Mouse (Mus musculus): Measurements from ENCODE around the gene Epb41l4b. TPM values are rescaled to one million over a fixed set of nuclear protein-coding genes. Genes with fewer than 3 reads are reported as not detected.

Gene Epb41l4b
- total RNA-seq, 1 experiment from 2014 or later, result 5.4 TPM

- peak; percentile 21 for DNase-seq
Observed at GRCm38 (mm10) chr4:57153838-57154237, 10.6 kb upstream of the Epb41l4b start.

DNA sequence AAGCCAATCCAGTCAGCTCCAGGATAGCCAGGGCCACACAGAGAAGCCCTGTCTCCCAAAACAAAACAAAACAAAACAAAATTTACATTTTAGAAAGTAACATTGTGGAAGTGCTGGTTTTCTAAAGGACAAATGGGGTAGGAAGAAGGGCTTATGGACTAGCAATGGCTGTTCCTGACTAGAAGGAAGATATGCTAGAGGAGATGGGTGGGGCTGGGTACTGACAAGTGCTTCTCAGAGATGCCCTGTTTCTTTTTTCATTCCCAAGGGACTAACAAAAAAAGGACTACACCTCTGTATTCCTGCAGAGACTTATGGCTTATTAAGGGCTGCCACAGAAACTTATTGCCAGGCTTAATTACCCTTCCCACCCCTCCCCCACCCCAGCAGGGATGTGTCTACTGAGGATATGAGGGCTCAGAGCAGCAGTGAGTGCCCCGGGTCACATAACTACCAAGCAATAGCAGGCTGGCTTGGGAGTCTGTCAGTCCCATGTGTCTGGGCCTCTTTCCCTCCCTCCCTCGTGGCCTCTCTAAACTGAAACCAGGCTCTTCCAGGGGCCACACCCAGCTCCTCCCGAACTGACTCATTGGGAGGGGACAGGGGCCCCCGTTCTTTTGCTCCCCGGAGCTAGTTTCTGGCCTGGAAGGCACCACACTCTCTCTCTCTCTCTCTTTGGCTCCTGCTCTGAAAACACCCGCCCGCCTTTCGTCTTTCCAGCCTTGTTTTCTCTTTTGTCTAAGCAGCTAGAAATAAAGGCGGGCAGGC lies 10.0 kb upstream of the Epb41l4b start:
- peak; percentile 59 for DNase-seq

GRCm38 (mm10) chr4:57148182-57148581 lies 4.9 kb upstream of the Epb41l4b start:
- no peak for DNase-seq

- peak; percentile 46 for DNase-seq
Observed at GRCm38 (mm10) chr4:57142374-57143025, 737 bp downstream of the Epb41l4b start.

DNA sequence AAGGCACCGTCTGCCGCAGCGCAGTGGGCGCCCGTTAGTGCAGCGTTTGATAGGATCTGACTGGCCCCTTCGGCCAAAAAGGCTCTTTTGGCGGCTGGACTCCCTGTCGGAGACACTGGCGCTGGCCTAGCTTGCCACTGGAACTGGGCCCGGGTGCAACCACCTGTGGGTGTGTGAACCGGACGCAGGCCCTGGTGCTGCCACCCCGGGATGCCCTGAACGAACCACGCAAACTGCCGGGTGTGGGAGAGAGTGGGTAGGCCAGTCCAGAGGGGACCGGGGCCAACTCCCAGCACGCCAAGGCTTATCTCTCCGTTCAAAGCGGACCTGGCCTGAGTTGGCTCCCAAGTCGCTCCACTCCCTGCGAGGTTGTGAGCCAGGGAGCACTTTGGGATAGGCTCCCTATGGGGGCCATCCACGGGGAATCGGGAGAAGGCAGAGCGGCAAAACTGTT lies 1.3 kb downstream of the Epb41l4b start:
- no peak for DNase-seq

DNA sequence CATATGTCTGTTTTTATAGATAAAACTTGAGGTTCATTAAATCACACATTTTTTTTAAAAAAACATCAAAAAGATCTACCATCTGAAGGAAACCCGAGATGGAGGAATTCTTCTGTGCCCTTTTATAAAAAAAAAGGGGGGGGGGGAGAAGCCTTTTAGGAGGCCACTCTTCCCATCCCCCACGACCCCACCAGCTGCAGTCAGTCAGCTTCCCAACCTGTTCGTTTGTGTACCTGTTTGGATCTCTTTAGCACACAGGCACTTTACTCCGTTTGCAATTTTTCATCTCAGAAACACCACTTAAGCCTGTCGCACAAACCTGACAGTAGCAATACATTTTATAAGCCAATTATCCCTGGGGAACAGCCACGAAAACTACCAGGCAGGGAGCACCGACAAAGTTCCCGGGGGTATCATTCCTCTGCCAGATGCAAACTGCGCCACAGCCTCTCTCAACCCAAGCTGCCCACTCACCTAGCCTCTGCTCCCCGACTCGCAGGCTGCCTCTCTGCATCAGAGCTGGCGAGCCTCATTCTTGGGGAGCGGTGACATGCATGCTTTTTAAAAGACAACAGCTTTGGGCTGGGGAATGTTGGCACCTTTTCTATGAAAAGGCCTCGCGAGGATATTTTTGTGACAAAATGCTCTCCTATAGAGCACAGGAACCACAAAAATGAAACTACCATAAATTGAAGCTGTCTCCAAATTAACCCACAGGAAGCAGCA lies 2.1 kb downstream of the Epb41l4b start:
- DNase-seq, result no peak

DNA sequence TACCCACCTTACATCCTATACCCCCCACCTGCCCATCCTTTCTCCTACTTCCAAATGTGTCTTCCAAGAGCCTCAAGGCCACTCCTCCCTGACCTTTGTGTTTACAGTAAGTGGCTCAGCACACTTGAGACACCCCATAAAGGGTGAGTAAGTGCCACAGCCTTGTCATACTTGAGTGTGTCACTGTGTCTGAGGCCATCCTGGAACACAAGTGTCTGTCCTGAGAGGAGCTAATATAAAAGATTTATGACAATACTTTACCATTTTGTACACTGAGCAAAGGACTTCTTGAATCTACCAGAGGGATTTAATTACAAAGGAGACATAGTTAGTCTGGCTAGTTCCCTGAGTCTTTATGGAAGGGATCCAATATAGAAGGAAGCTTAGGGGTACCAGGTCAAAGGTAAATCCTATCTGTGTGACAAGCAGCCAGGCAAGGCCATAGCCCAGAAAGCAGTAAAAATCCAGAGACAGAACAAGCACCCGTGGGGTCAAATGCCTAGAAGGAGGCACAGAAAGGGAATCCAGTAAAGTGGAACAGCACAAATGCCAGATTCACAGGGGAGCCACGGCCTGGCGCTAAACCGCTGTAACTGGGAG lies 2.9 kb downstream of the Epb41l4b start:
- no peak for DNase-seq

GRCm38 (mm10) chr4:57139433-57139832 lies 3.8 kb downstream of the Epb41l4b start:
- DNase-seq, result peak; percentile 72

DNA sequence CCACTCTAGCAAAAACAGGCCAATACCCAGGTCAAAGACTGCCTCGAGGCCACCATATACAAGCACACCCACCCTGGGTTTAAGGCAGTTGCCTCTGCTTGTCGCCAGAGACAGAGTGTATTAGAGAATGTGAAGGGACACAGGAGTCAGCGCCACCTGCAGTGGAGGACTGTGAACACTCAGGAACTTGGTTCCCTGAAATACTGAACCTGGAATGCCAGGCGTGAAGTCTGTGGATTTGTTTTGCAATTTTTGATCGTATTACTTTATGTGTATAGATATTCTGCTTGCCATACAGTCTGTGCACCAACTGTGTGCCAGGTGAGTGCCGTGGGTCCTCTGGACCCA lies 5.2 kb downstream of the Epb41l4b start:
- DNase-seq, result no peak

DNA sequence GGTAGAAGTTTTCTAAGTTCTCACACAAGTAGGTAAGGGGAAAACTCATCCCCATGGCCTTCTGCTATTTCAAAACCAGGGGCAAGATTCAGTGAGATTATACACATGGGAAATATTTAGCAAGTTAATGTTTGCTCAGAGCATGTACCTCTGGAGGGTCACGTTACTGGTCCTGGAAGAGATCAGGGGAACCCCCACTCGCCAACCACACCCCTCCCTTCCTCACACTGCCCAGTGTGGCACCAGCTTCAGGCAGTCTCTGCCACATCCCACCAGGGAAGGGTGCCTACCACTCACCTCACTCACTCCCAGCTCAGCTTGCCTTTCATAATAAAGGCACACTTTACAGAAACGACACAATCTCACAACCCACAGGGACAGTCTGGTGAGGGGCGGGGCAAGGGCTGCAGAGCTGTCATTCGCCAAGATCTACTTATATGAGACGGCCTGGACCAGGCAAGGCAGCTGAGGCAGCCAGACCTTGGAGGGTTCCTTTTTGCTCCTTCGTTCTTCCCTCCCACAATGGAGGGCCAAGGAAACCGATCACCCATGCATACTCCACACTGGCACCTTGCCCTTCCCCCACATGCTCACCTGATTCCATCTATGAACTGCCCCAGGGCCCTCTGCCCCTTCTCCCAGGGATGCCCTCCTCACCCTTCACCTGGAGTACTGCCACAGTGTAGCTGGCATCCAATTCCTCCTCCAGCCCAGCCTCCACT lies 5.7 kb downstream of the Epb41l4b start:
- DNase-seq, result no peak

DNA sequence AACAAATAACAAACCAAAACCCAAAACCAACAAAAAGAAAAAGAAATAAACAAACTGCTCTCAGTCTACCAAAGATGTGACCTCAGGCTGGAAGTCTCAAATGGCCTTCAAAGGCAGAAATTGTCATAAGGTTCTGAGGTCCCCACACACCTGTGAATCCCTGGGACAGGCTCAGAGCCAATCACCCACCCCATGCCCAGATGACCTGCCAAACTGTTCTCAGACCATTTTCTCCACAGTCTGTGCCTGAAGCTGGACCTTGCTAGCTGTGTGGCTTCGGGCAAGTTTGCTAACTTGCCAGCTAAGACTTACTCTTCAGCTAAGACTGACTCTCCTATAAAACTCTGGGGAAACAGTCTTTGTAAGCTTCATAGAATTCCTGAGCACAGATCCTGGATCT lies 7.8 kb downstream of the Epb41l4b start:
- no peak for DNase-seq

GRCm38 (mm10) chr4:57134554-57134953 lies 8.7 kb downstream of the Epb41l4b start:
- DNase-seq, result no peak

DNA sequence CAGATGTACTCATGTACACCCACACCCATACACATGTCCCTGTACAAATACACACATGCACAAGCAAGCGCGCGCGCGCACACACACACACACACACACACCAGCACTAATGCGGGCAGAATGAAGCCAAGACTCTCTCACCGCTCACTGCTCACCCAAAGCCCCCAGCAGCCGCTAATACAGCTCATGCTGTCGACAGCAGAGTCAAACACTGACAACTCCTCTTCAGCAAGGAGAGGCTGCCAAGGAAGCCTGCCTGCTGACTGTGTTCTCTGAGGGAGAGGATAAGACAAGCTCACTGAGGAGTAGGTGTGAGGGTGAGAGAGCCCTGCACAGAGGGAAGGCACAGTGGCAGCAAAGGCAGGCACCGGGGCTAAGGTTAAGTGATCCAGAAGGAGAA lies 11.4 kb downstream of the Epb41l4b start:
- DNase-seq, result no peak

GRCm38 (mm10) chr4:57129718-57130515 lies 13.3 kb downstream of the Epb41l4b start:
- DNase-seq, result no peak

DNA sequence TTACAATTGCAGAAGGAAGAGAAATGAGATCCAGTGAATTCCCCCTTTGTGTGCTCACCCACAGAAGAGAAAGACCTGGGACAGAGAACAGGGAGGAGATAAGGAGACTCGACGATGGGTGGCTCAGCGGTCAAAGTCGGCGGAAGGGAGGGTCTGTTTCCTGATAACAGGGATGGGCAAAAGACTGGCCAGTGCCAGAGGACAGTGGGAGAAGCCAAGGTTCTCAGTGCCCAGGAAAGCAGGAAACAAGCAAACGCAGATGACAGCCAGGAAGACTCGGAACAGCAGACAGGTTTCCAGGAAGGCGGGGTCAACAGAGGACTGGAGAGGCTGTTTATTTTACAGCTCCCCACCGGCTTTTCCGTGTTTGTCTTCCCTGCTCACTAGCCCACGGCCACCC lies 20.2 kb downstream of the Epb41l4b start:
- DNase-seq, result no peak

DNA sequence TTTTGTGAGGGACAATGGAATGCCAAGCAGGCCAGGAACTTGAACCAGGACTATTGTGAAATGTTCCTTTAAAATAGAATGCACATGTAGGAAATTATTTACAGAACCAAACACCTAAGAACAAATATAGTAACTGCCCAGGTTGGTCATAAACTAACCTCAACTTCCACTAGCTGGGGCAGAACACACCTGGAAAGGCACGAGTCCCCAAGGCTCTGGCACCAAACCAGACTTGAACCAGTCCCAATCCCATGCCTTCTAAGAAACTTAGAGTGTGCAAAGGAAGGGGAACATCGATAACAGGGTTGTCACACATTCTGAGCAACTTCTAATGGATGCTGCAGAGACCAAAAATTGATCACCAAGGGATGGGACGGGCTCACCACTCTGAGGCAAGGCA lies 21.1 kb downstream of the Epb41l4b start:
- DNase-seq, result no peak

DNA sequence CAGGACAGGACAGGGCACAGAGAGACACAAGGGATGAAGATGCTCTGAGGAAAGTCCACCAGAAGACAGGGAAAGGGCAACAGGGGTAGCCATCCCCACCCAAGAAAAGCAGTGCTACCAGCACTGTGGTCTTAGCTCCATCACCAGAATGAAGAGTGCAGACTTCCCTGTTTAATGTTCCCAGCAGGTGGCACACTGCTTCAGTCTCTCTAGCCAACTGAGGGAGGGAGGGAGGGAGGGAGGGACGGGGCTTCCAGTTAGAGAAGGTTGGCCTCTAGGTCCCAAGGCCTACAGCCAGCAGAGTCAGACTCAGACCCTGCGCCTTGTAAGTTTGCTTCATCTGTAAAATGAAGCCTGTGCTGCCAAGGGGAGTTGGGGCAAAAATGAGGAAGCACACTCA lies 22.7 kb downstream of the Epb41l4b start:
- DNase-seq, result peak; percentile 33

DNA sequence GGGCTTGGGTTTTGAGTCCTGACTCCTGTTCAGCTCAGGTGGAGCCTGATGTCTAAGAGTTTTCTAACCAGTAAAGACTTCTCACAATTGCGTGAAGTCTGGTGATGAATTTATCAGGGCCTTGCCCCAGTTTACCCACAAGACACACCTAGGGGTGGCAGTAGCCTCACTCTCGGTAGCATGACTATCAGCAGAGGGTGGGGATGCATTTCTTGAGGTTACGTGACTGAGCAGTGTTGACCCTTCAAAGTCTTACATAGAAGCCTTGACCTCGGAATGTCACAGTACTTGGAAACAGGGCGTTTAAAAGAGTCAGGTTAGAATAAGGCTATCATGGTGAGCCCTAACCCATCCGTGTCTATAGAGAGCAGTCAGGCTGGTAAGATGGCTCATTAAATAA lies 23.3 kb downstream of the Epb41l4b start:
- DNase-seq, result no peak

DNA sequence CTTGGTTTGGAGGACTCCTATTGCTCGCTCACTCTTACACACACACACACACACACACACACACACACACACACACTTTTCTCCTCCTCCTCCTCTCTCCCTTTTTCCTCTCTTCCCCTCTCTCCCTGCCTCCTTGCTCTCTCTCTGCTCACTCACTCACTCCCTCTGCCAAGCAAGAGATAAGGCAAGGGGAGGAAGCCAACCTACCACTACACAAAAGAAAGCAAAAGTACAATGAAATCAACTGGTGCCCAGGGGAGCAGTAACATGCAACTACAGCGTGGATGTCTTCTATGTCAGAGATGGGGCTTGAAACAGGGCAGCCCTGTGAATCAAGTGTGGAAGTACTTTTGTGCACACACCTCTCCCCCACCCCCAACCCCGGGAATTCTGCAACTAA lies 24.4 kb downstream of the Epb41l4b start:
- no peak for DNase-seq

GRCm38 (mm10) chr4:57116278-57116677 lies 27.0 kb downstream of the Epb41l4b start:
- no peak for DNase-seq
